Mouse (Mus musculus) E14TG2a.4 (cell line): Measurements from ENCODE around the gene Apobec2.

ENCODE experiments used
- CTCF ChIP-seq: conservative IDR thresholded peaks from 2 replicates; pipeline ENCODE4 v1.5.1; 2014; ENCODE audit warnings: low read length
- POU5F1 ChIP-seq: IDR thresholded peaks from 2 replicates; pipeline ENCODE4 v1.6.1; 2014; ENCODE audit warnings: low read length, borderline replicate concordance

DNA sequence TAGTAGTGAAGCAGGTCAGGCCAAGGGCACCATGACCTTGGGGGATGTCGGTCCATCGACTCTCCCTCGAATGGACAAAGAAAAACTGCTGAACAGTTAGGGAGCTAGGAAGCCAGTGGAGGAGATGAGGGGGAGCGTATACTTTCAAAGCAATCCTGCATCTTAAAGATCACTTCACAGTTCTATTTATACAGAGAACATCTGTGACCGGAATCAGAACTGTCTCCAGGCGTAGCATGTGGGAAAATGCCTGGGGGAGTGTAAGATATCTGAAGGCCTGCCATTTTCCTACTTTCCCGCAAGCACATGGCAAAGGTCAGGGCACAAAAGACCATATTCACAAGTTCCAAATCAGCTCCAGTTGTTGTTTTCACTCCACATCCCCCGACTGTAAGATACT, 59.7 kb downstream of the Apobec2 start:
- no peak for TF ChIP-seq CTCF
- no peak for TF ChIP-seq POU5F1
